Mouse (Mus musculus) adrenal gland, postnatal 4 days (tissue): ENCODE data around the gene Ppil4. TPM values are rescaled to one million over a fixed set of nuclear protein-coding genes. Genes with fewer than 3 reads are reported as not detected.

Experiments
- DNase-seq, 2 experiments: peaks; one replicate each; pipeline ENCODE4 v3.0.0; 2021 to 2022; ENCODE audit warnings: low spot score in 2 of 2, mixed read lengths in 2 of 2
- total RNA-seq, 2 experiments: library from RNA; stranded (reverse); gene quantifications; 2 replicates each; pipeline ENCODE4 v1.2.3; 2021

Ppil4 gene
- total RNA-seq, 2 experiments from 2014 or later = 32.1 TPM

- DNase-seq = no peak
These were observed 29.3 kb downstream of the Ppil4 start for GRCm38 (mm10) chr10:7821981-7822380.

- no peak for DNase-seq
These were observed 32.1 kb downstream of the Ppil4 start for GRCm38 (mm10) chr10:7824663-7825280.

GRCm38 (mm10) chr10:7825281-7825665 lies 32.6 kb downstream of the Ppil4 start:
- no peak for DNase-seq

GRCm38 (mm10) chr10:7826106-7826505 lies 33.4 kb downstream of the Ppil4 start:
- no peak for DNase-seq

GRCm38 (mm10) chr10:7832171-7832676 lies 39.5 kb downstream of the Ppil4 start, which contains the start of gene Zc3h12d:
Gene Zc3h12d (plus strand): TSS chr10:7832470.
- no peak for DNase-seq

GRCm38 (mm10) chr10:7833377-7834165 lies 40.9 kb downstream of the Ppil4 start:
- DNase-seq = no peak

- no peak for DNase-seq
These were observed 42.1 kb downstream of the Ppil4 start for GRCm38 (mm10) chr10:7834671-7835225.

- no peak for DNase-seq
These were observed 44.2 kb downstream of the Ppil4 start for GRCm38 (mm10) chr10:7836902-7837301.

- no peak for DNase-seq
These were observed 44.8 kb downstream of the Ppil4 start for GRCm38 (mm10) chr10:7837446-7837845.

- no peak for DNase-seq
These were observed 45.3 kb downstream of the Ppil4 start for GRCm38 (mm10) chr10:7838036-7838435.

- no peak for DNase-seq
These were observed 46.3 kb downstream of the Ppil4 start for GRCm38 (mm10) chr10:7838874-7839421.

GRCm38 (mm10) chr10:7839551-7840352 lies 47.1 kb downstream of the Ppil4 start:
- DNase-seq = no peak

- DNase-seq = no peak
These were observed 47.7 kb downstream of the Ppil4 start for GRCm38 (mm10) chr10:7840353-7840733.

- DNase-seq = no peak
These were observed 48.1 kb downstream of the Ppil4 start for GRCm38 (mm10) chr10:7840785-7841184.

GRCm38 (mm10) chr10:7841571-7842080 lies 48.9 kb downstream of the Ppil4 start:
- DNase-seq = peak; percentile 39 to 52

GRCm38 (mm10) chr10:7843181-7843580 lies 50.5 kb downstream of the Ppil4 start:
- DNase-seq = no peak

- no peak for DNase-seq
These were observed 51.5 kb downstream of the Ppil4 start for GRCm38 (mm10) chr10:7844161-7844560.

GRCm38 (mm10) chr10:7845136-7845535 lies 52.4 kb downstream of the Ppil4 start:
- no peak for DNase-seq

GRCm38 (mm10) chr10:7845991-7846390 lies 53.3 kb downstream of the Ppil4 start:
- DNase-seq = no peak

- no peak for DNase-seq
These were observed 54.5 kb downstream of the Ppil4 start for GRCm38 (mm10) chr10:7847166-7847605.

- no peak for DNase-seq
These were observed 59.2 kb downstream of the Ppil4 start for GRCm38 (mm10) chr10:7851891-7852290.
